Mouse (Mus musculus): ENCODE measurements around the gene Cachd1.
A peak's percentile ranks its signal among the peaks of the same experiment; 100 is the strongest.

Gene Cachd1

DNA sequence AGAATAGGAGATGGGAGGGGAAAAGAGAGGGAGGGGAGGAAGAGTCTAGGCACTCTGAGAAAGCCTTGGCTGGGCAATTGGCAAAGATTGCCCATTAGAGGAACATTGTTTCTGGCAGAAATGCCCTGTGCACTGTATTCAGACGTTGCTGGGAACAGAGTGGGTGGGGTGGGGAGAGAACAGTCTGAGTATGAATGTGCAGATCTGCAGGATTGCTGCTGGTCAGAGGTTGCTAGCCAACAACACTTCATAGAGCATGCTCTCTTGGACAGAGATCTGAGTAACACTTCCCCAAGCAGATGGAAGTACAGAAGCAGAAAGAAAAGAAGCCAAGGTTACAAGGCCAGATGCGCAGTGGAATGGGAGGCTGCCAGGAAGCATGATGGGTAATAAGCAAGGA lies 285.7 kb downstream of the Cachd1 start:
- DNase-seq (ENCODE audit: low spot score), result no peak

- DNase-seq (ENCODE audit: low spot score), result peak; percentile 61
These were observed 289.9 kb downstream of the Cachd1 start for GRCm38 (mm10) chr4:101066401-101066800.

DNA sequence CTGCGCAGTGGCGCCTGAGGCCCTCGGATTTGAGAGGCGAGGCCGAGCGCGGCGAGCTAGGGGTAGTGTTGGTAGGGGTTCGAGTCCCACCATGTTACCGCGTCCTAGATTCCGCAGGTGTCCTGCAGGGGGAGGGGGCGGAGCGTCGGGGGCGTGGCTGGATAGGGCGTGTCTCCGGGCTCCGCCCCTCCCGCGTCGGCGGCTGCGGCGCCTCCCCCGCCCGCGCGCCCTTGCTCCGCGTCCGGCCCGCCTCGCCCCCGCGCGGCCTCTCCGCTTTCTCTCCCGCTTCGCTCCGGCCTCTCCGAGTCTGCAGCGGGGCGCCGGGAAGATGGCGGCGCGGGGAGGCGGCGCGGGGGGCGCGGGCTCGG lies 292.3 kb downstream of the Cachd1 start, which contains the start of gene Raver2:
TSS of gene Raver2 (plus strand) at position 198 of the 368 bp plus-strand sequence.
- peak; percentile 79 for DNase-seq (ENCODE audit: low spot score)

GRCm38 (mm10) chr4:101069154-101069971 lies 292.9 kb downstream of the Cachd1 start:
- DNase-seq (ENCODE audit: low spot score), result peak; percentile 52

- no peak for DNase-seq (ENCODE audit: low spot score)
These were observed 295.1 kb downstream of the Cachd1 start for GRCm38 (mm10) chr4:101071570-101071969.

GRCm38 (mm10) chr4:101076425-101076824 lies 299.9 kb downstream of the Cachd1 start:
- no peak for DNase-seq (ENCODE audit: low spot score)

All from retina, embryonic 14.5 days (tissue).